Mouse (Mus musculus): ENCODE data around the gene Myof.

The Myof gene

DNA sequence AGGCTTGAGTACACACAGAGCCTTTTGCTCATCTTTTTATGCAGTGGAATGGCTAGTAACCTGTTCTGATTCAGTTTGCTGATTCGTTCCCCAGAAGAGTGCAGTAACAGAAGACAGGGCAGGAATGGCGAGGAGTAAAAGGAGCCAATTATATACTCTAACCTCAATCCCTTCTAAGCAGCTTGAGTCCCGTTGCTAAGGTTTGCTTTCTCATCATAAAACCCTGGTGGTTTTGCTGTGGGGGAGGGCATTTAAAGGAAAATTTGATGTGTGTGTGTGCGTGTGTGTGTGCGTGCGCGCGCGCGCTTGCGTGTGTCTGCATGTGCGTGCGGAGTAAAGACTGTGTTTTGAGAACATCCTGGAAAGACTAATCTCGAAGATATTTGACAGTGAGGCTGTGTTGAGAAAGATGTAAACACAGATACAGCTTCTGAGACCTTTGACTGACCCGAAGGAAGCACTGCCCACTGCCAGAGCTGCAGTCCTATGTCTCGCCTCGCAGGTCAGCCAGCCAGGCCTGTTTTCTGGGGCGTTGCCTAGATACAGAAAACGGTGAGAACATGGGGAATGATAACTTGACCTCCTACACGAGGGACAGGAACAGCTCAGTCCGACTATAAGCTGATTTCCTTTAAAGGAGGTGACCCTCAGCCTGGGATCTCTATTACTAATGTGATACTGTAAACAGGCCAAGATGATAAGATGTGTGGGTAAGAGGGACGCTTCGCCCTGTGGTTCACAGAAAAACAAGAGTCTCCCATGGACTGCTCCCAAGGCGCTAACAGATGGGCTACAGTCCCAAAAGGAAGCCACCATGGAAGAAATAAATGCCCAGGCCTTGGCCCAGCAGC lies 39.5 kb downstream of the Myof start:
- DNase-seq (ENCODE audit: low spot score) = no peak

DNA sequence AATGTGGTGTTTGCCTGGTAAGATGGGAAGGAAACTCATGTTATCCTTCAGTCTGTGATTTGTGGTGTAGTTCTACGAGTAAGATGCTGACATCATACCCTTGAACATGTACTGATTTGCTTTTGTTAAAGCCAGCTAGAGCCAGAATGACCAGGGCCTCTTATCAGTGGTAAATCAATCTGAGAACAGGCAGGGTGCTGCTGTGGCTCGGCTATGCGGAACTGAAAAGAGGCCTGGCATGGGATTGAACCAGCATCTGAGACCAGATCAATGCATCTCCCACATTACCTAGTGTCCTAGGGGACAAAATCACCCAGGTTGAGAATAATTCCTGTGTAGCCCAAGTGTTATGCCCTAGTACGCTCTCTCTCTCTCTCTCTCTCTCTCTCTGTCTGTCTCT lies 40.6 kb downstream of the Myof start:
- DNase-seq (ENCODE audit: low spot score) = no peak

DNA sequence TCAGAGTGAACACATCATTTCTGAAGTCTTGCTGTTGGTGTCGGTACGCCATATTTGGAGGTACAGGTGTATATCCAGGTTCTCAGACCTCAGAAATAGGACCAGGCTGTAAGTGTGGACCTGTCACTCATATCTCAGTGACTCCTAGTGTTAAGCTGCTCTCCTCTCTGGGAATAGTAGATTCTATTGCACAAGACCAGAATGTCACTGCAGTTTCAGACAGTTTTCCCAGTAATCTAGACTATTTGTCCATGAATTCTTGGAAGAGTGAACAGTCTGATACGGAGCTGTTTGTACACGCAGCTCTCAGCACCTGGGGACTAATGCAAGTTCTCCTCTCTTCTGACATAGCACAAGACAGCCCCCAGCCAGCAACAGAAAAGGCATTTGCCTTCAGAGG lies 42.4 kb downstream of the Myof start:
- no peak for DNase-seq (ENCODE audit: low spot score)

DNA sequence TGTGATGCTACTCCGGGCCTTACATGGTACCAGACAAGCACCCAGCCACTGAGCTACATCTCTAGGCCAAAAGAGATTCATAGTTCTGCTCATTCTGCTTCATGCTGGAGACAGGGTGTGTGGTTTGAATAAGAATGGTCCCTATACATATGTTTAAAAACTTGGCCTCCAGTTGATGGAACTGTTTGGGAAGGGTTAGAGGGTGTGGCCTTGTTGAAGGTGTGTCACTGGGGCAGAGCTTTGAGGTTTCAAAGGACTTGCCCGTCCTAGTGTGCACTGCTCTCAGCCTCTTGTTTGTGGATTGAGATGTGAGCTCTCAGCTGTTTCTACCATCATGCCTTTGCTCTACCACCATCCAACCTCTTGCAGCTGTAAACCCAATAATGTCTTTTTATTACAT lies 43.4 kb downstream of the Myof start:
- DNase-seq (ENCODE audit: low spot score) = no peak

DNA sequence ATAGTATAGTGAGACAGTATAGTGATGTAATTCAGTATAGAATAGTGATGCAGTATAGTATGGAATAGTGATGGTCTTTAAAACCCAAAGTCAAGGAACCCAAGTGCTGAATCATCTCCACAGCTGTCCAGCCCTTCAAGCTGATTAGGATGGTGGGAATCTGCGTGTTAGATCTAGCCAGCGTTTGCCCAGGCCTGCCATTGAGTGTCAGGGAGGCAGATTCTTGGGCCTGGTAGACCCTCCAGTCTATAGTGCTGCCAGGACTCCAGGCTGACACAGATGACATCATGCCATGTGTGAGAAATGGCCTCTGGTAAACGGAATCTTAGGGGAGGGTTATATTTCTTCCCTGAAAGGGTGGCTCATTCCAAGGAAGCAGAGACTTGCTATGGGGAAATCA lies 49.1 kb downstream of the Myof start:
- no peak for DNase-seq (ENCODE audit: low spot score)

DNA sequence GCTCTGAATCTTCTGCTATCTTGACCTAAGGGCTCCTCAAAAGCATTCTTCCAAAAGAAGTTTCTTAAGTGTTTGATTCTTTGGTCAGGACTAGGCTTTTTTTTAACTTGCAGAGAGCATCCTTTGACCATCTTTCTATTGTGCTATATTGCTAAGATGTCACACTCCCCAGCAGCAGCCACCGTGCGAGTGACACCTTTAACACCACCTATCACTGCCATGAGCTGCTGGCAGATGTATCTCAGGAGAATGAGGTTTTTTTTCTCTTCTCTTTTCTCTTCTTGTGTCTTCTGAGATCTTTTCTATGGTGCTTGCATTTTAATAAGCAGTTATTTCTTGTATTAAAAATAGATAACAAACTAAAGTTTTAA lies 51.2 kb downstream of the Myof start:
- DNase-seq (ENCODE audit: low spot score) = no peak

DNA sequence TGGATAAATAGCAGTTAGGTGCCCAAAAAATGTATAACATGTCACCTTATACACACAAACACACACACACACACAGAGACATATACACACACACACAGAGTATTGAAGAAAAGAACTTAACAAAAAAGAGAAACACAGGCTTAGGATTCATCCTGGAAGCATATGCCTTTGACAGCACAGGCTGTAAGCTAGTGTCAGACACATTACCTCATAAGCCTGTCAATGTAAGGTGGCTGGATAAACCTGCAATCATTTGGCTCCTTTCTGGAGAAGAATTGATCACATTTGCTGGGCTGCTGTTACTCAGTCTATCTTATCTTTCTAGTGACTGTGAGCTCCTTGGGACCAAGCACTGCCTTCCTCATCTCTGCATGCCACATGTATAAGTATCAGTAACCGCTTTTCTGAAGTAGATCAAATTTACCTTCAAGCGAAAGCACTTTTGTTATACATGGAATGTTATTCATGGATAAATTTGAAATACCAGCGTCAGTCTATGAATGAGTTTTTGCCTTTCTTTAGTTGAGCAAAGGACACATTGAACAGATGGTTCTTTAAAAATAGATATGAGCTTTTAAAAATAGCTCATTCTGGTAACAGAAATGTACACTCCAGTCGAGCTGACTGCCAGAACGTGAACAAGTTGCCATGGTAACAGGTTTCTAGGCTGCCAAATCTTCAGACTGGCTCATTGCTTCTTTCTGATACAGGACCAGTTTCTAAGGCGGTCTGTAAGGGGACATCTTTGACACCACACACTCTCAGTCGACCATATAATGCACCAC lies 51.8 kb downstream of the Myof start:
- DNase-seq (ENCODE audit: low spot score) = peak; percentile 71

DNA sequence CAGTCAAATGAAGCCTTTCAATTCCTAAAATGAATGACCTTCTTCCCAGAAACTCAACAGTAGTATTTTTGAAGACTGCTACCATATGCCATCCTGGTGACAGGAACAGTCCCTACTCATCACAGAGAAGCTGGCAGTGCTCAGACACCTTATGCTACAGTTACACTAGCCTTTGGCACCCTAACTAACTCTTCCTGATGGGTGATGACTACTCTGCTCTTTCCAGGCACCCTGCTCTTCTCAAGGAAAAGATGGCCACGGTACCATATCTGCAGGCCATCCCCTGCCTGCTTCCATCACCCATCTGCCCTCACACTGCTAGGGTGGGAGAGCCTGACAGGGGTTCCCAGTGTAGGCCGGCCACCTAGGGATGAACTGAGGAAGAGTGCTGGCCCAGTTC lies 53.4 kb downstream of the Myof start:
- DNase-seq (ENCODE audit: low spot score) = no peak

DNA sequence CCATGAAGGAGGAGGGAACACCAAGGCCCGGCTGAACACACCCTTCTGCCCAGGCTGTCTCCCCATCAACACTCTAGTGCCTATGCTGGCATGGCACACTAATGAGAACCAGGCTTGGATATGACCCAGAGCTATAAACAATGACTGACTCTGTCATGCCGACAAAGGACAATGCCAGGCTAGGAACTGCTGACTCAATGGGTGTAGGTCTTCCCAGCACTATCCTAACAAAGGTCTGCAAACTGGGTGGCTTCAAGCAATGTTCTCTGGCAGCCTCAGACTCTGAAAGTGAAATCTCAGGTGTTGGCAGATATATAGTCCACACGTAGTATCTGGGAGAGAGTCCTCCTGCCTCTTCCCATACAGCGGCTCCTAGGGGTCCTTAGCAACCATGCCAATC lies 55.2 kb downstream of the Myof start:
- DNase-seq (ENCODE audit: low spot score) = peak; percentile 60

DNA sequence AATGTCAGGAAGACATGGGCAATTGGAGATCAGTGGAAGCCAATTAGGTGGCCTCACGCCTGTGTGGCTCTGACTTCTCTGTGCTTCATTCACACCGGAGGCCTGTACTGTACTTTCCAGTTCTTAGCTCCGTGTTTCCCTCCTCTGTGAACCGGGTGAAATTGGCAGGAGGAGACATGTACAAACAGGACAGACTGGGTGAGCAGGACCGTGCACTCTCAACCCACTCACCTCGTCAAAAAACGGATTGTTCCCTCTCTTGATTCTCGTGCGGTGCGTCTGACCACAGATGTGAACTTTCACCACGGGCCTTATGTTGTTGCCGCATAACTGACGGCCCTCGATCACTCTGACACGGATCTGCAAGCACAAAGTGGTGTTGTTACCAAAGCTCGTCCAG lies 57.6 kb downstream of the Myof start:
- DNase-seq (ENCODE audit: low spot score) = no peak

DNA sequence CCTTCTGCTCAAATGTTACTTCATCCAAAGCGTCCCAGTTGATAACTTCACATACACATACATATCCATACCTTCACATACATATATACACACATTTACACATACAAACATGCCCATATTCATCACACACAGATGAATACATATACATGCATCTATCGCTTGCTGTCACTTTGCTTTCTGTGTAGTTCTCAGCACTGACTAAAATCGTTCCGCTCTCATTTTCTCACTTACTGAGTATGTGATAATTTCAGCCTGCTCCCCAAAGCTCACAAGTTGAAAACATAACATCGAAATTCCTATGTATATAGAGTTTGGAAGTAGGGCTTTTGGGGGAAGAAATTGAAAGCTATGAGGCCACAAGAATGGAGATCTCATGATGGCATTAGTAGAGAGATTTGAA lies 67.4 kb downstream of the Myof start:
- no peak for DNase-seq (ENCODE audit: low spot score)

DNA sequence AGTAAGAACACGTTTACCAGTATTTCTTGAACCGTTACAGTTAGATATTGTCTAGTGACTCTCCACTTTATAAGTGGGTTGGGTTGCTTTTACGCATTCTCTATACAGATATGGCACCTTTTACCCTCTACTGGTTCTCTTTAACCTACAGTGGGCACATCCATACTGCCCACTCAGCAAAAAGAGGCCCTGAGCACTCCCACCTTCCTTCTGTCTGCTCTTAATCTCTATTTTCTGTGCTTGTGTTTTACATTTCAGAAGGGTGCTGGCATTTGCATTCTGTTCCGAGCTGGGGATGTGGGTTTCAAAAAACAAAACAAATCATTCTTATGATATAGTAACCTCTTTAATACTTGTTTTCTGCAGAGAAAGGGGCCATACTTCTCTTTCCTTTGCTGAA lies 72.8 kb downstream of the Myof start:
- DNase-seq (ENCODE audit: low spot score) = no peak

DNA sequence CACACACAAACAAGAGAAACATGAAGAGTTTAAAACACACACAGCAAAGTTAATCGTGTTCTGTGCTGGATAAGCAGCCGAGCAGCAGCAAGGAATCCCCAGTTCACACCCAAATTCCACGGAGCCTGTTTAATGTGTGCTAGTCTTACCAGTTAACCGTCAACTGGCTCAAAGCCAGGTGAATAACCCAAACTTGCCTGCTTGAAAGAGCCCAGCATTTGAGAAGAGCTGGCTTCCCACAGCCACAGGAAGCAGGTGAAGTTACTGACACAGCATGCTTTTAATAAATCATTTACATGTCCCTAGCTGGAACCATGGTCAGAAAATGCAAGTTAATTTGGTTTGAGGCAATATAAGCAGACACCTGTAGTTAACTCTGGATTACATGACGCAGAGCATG lies 73.4 kb downstream of the Myof start:
- no peak for DNase-seq (ENCODE audit: low spot score)

DNA sequence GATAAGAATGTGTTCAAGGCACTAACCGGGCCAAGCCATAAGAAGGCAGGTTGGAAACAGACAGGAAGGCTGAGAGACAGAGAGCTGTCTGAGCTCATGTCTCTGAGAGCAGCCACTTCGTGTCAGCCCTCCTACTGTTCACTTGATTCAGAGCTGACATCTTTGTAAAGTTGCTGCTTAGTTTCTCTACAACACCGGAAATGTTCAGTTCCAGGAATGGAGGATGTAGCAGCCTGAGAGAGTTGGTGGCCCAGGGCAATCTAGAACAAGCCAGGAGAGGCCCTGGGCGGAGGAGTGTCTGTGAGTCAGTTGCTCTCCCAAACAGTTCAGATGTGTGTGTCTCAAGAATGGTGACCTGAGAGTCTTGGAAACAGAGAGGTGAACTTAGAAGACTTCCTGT lies 77.5 kb downstream of the Myof start:
- no peak for DNase-seq (ENCODE audit: low spot score)

DNA sequence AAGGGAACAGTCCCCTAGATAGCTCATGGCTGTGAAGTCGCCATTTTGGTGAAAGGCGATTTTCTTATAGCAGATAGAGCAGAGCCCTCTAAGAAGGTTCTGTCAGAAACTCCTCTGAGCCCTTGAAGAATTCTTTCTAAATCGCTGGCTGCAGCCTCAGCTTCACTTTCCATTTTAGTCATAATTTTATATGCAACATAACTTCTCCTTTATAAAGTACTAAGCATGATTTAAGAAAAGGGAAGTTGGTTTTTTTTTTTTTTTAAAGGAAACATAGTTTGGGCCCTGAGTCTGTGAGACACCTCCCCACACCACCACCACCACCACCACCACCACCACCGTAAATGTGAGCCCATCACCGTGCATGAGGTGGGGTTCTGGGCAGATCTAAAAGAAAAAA lies 80.0 kb downstream of the Myof start:
- no peak for DNase-seq (ENCODE audit: low spot score)

DNA sequence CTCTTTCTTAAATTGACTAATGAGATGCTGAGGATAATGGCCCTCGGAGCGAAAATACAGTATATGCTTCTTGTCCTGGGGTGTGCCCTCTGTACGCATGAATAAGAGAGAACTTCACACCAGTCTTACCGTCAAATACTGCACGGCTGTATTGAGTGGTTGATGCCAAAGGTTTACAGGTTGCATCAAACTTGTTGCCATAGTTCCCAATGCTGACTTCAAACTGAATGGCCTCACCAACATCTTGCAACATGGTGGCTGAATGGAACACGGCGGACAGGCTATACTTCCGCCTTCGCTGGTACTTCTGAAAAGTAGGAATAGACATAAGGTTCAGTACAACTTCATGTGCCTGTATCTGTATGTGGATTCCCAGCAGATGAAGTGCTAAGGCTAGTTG lies 82.6 kb downstream of the Myof start:
- no peak for DNase-seq (ENCODE audit: low spot score)

DNA sequence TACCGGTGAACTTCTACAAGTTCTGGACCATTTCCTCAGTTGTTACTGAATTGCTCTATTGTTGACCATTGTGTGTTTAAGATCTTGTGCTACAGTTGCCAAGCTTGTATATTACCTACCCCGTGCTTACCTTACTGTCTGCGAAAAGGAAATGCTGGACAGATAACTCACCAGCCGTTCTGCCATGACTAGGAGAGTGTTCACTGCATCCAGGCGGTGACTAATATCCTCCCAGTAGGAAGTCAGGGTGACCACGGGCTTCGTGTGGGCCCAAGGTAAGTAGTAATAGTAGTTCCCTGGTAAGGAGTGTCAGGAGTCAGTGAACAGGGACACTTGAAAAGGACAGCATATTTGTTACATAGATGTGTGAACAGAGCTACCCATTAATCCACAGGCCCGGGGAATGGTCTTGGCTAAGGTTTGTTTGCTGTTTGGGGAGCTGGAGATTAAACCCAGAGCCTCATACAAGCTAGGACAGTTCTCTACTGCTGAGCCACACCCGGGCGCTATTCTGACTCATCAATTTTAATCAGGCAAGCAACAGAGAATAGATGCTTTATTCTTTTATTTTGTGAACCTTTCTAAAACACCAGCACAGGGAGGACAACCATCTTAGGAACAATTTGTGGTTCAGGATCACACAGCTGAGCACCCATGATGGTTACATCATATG lies 83.7 kb downstream of the Myof start:
- no peak for DNase-seq (ENCODE audit: low spot score)

DNA sequence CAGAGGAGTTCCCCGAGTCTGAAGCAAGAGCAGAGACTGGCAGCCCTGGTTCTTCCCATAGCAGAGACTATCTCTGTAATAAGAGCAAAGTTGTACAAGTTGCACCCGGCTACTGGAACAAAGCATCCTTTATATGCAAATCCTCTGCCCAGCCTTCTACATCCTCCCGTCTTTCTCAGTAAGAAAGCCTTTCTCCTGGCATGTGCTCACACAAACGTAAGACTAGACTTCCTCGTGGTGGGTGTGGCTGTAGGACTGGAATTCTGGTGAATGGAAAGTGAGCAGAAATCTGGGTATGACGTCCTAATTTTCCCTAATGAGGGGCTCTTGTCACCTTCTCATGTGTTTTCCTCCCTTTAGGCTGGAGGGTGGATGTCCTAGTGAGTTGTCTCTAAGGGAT lies 84.3 kb downstream of the Myof start:
- no peak for DNase-seq (ENCODE audit: low spot score)

DNA sequence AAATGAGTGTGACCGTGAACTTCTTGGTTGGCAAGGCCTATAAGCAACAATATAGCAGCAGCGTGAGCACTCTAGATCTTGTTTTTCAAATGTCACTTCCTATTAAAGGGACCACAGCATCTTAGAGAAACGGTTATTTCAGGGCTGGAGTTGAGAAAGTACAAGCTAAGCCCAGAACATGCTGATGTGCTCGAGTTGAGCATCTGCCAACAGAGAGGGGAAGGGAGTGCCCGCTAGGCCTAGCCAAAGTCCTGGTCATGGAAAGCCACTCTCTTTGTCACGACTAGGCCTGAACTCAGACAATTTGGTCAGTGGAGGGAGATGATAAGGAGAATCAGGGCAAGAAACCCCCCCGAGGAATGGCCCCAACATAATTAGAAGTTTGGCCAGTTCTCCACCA lies 86.1 kb downstream of the Myof start:
- no peak for DNase-seq (ENCODE audit: low spot score)

DNA sequence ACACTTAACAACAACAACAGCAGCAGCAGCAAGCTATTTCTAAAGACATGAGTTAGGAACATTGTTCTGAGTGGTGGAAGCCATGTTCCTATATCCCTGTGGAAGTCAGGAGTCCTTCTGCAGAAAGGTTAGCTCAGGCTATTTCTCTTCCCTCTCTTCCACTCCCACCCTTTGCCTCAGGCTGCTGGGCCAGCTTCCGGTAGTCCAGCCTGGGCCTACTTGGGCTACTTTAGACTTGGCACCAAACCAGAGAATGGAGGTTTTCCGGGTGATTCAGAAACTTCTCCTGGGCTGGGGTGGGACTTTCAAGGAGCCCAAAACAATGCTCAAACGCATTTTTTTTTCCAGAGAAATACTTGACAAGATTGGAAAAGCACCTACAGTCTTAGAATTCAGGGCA lies 87.4 kb downstream of the Myof start:
- DNase-seq (ENCODE audit: low spot score) = no peak

DNA sequence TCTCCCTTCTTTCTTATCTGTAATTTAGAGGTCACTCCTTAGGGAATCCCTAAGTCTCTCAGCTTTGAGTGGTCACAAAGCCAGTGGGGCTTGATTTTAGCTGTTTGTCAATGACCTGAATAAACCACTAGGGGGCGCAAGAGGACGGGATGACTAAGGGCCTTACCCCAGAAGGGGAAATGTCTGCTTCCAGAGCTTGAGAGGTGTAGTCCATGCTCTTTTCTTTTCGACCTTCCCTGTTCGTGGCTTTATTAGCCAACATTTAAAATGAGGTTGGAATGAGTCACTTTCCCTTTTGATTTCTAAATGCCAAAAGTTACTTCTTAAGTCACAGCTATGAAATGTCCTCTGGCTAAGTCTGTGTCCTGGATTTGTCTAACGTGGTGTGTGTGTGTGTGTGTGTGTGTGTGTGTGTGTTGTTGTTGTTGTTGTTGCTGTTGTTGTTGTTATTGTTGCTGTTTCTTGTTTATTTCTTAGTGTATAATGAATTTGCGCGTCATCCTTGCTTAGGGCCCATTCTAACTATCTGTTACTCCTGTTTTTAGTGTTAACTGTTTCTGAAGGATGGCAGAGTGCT lies 87.9 kb downstream of the Myof start:
- DNase-seq (ENCODE audit: low spot score) = peak; percentile 80

DNA sequence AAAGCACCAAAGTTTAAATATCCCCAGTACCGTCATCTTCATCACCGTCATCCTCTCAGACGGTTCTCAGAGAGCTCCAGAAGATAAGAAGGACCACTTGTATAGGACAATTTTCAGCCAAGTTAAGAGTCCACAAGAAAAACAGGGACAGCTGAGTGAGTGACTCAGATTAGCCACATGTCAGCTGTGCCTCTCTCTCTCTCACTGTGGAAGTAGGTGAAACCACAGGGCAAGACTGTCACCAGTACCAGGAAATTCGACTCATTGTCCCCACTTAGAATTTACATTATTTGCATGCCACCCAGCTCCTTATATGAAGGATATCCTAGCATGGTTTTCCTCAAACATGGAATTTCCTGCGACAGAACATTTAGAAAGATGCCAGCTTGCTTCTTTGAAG lies 88.6 kb downstream of the Myof start:
- DNase-seq (ENCODE audit: low spot score) = no peak

DNA sequence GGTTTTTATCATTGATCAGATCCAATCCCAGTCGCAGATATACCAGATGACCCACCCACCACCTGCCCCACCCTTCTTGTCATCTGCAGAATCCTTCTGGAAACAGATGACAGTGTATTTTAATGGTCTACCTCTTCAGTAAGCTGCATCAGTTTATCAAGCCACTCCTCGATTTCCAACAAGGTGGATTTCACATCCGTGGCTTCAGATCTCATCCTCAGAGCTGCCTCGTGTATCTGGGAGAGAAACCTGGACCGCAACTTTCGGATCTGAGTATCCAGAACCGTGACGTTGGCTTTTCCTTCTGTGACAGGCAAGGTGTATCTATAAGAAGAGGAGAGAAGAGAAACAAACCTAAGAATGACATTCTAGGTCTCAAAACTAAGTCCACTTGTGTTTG lies 89.1 kb downstream of the Myof start:
- no peak for DNase-seq (ENCODE audit: low spot score)

Data from layer of hippocampus, adult 11-12 months (tissue).